Mouse (Mus musculus) ES-Bruce4 (cell line): ENCODE results near the gene Arhgef19. TPM values are rescaled to one million over a fixed set of nuclear protein-coding genes. Genes with fewer than 3 reads are reported as not detected.

Source experiments
- H3K27ac ChIP-seq: 2 replicates; pipeline ENCODE4 v1.5.1; 2012; ENCODE audit warnings: low read length, inconsistent platforms; ENCODE audit not compliant: insufficient read depth
- H3K27me3 ChIP-seq: 2 replicates; pipeline ENCODE4 v1.6.1; 2012; ENCODE audit warnings: mild to moderate bottlenecking, low read length, inconsistent platforms; ENCODE audit not compliant: control insufficient read depth, poor library complexity, insufficient read depth, severe bottlenecking
- H3K36me3 ChIP-seq: 2 replicates; pipeline ENCODE4 v1.6.1; 2012; ENCODE audit warnings: inconsistent platforms, mild to moderate bottlenecking, low read length, moderate library complexity; ENCODE audit not compliant: control insufficient read depth, poor library complexity, insufficient read depth, severe bottlenecking
- H3K4me1 ChIP-seq: one replicate; pipeline ENCODE4 v1.8.1; 2011; ENCODE audit warnings: low read length; ENCODE audit not compliant: control insufficient read depth, insufficient read depth
- H3K4me3 ChIP-seq: 2 replicates; pipeline ENCODE4 v1.5.1; 2011; ENCODE audit warnings: low read depth, mild to moderate bottlenecking, low read length
- H3K9ac ChIP-seq: 2 replicates; pipeline ENCODE4 v1.6.1; 2012; ENCODE audit warnings: low read depth, mild to moderate bottlenecking, inconsistent platforms; ENCODE audit not compliant: poor library complexity, severe bottlenecking
- H3K9me3 ChIP-seq: replicated peaks from 2 replicates; pipeline ENCODE4 v1.6.1; 2012; ENCODE audit warnings: mild to moderate bottlenecking, low read length, inconsistent platforms; ENCODE audit not compliant: control insufficient read depth, poor library complexity, insufficient read depth, severe bottlenecking
- CTCF ChIP-seq: IDR thresholded peaks from one replicate; pipeline ENCODE4 v1.8.1; 2011; ENCODE audit warnings: low read depth, low read length
- EP300 ChIP-seq: IDR thresholded peaks from 2 replicates; pipeline ENCODE4 v1.6.1; 2011; ENCODE audit warnings: low read depth, low read length; ENCODE audit not compliant: insufficient read depth
- POLR2A ChIP-seq: IDR thresholded peaks from one replicate; pipeline ENCODE4 v1.8.1; 2011; ENCODE audit warnings: low read length; ENCODE audit not compliant: insufficient read depth
- polyA plus RNA-seq: library from polyadenylated mRNA; stranded (reverse); fragments of >200 nt; gene quantifications from 2 replicates; pipeline ENCODE4 v1.2.4, GENCODE M21; 2011; ENCODE audit warnings: low read depth; ENCODE audit not compliant: missing spikeins, insufficient read depth, insufficient read length

Arhgef19 gene
- polyA plus RNA-seq, 1 experiment: 8.3 TPM

GRCm38 (mm10) chr4:141228687-141229086 is 10.6 kb upstream of the Arhgef19 start:
- H3K4me3 ChIP-seq: no peak overlapping the region
- peaks cover 6% of the 10 kb centered on the region for H3K4me1 ChIP-seq
- H3K9me3 ChIP-seq: no peaks in the 10 kb centered on the region
- TF ChIP-seq CTCF (no peak), POLR2A (no peak), EP300 (no peak)
- no peaks in the 10 kb centered on the region for H3K36me3 ChIP-seq
- no peaks in the 10 kb centered on the region for H3K27me3 ChIP-seq
- no peak overlapping the region for H3K9ac ChIP-seq
- H3K27ac ChIP-seq: no peak overlapping the region

DNA sequence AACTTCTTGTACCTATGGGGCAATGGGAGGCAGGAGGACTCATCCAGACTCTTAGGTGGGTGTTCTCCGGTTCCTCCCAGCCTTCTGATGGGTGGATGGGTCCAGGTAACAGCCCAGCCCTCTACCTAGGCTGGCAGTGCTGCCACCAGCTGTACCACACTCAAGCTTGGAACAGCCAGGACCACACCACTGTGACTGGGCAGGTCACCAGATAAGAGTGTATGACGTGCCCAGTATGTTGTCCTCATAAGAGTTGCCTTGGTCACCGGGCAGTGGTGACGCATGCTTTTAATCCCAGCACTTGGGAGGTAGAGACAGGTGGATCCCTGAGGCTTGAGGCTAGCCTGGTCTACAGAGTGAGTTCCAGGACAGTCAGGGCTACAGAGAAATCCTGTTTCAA is 6.1 kb upstream of the Arhgef19 start:
- no peak overlapping the region for H3K4me3 ChIP-seq
- no peak overlapping the region for H3K27ac ChIP-seq
- no peak overlapping the region for H3K9ac ChIP-seq
- TF ChIP-seq CTCF: no peak
- no peak for TF ChIP-seq POLR2A
- H3K27me3 ChIP-seq: no peaks in the 10 kb centered on the region
- no peaks in the 10 kb centered on the region for H3K9me3 ChIP-seq
- peaks cover 6% of the 10 kb centered on the region for H3K4me1 ChIP-seq
- H3K36me3 ChIP-seq: no peaks in the 10 kb centered on the region

DNA sequence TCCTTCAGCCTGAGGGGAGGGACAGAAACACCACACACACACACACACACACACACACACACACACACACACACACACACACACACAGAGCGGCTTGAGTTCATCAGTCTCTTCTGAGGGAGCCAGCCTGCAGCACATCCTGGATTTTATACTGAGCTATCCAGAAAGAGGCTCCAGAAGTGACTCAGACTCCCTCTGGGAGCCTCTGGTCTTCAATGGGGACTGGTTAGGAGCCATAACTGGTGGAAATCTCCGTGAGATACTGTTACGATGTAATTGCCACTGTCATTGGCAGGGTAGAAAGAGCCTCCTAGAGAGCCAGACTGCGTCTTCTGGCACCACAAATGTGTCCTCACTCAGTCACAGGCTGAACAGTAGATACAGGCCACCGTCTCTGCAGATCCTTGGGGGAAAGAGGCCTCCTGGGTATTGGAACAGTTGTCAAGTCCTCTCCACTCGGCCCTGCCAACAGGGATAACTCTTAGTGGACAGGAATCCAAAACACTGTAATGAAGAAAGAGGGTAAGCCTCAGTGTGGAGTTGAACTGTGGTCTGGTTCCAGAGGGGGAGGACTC is 3.7 kb upstream of the Arhgef19 start:
- H3K9ac ChIP-seq: no peak overlapping the region
- no peak overlapping the region for H3K27ac ChIP-seq
- H3K4me1 ChIP-seq: no peaks in the 10 kb centered on the region
- no peak overlapping the region for H3K4me3 ChIP-seq
- TF ChIP-seq POLR2A (no peak), CTCF (no peak), EP300 (no peak)
- H3K9me3 ChIP-seq: no peaks in the 10 kb centered on the region
- no peaks in the 10 kb centered on the region for H3K27me3 ChIP-seq
- no peaks in the 10 kb centered on the region for H3K36me3 ChIP-seq

- no peak overlapping the region for H3K4me3 ChIP-seq
- H3K9me3 ChIP-seq: no peaks in the 10 kb centered on the region
- TF ChIP-seq POLR2A (no peak), EP300 (no peak), CTCF (no peak)
- H3K9ac ChIP-seq: no peak overlapping the region
- peaks cover 5% of the 10 kb centered on the region for H3K4me1 ChIP-seq
- H3K27ac ChIP-seq: no peak overlapping the region
- no peaks in the 10 kb centered on the region for H3K36me3 ChIP-seq
- H3K27me3 ChIP-seq: no peaks in the 10 kb centered on the region
These were observed 2.4 kb upstream of the Arhgef19 start for GRCm38 (mm10) chr4:141236856-141237255.

DNA sequence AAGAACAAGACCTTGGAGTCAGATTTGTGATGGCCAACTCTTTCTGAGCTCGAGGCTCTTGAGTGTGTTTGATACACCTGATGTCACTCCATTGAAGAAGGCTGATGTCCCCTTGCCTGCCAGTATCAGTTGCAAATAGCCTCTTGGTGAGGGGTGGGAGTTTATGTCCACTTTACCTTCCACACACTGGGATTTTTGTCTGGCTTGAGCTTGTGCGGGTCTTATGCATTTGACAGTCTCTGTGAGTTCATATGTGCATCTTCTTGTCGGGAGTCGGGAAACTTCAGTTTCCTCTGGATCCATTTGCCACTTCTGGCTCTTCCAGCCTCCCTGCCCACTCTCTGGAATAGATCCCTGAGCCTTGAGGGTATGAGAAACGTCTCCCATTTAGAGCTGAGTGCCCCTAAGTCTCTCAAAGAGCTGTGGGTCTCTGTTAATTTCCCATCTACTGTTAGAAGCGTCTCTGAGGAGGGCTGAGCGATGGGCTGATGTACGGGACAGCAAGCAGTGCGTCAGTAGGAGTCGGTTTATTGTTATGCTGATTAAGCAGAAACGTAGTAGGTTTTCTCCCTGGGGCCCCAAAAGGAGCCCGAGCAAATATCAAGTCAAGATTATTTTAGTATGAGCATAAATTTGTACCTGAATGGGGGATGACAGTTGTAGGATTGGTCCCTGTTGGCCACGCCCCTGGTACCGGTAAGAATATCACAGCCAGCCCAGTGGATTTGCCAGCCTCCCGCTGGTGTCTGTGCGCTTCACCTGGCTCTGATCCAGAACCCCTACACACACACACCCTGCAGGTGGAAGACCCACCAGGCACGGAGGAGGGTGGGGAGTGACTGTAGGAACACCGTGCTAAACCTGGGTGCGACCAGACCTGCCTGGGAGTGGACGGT is 559 bp upstream of the Arhgef19 start:
- Histone ChIP-seq H3K4me1 (peaks cover 6% of the 10 kb centered on the region), H3K36me3 (no peaks in the 10 kb centered on the region), H3K4me3 (peak overlapping the region; percentile 75), H3K27ac (no peak overlapping the region), H3K9me3 (no peaks in the 10 kb centered on the region), H3K9ac (no peak overlapping the region), H3K27me3 (no peaks in the 10 kb centered on the region)
- TF ChIP-seq POLR2A (no peak), EP300 (no peak), CTCF (no peak)

DNA sequence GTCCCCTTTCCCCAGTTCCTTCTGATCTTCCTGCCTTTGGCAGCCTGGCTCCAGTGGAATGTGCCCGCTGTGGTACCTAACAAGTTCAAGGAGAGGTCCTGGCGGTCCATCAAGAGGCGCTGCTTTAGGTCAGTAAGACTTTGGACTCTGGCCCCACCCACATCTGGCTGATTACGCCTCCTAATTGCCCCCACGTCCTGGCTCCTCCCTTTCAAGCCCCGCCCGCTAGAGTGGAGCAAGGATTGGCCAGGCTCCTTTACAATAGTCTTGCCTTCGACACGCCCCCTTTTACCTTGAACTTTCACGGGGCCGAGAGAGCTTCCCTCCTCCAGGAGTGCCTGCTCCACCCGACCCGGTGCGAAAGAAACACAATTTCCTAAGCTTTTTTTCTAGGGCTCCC is 1.3 kb downstream of the Arhgef19 start:
- no peak overlapping the region for H3K9ac ChIP-seq
- TF ChIP-seq EP300 (0 out of 2 replicates have a peak, but pooled peaks have one; percentile 18), CTCF (no peak), POLR2A (no peak)
- no peaks in the 10 kb centered on the region for H3K9me3 ChIP-seq
- peak overlapping the region; percentile 10 for H3K4me3 ChIP-seq
- no peak overlapping the region for H3K27ac ChIP-seq
- H3K27me3 ChIP-seq: no peaks in the 10 kb centered on the region
- H3K4me1 ChIP-seq: peaks cover 6% of the 10 kb centered on the region
- H3K36me3 ChIP-seq: no peaks in the 10 kb centered on the region
